Comparison of ENCODE assay signal across 8 mouse cellular contexts in the genomic region with DNA sequence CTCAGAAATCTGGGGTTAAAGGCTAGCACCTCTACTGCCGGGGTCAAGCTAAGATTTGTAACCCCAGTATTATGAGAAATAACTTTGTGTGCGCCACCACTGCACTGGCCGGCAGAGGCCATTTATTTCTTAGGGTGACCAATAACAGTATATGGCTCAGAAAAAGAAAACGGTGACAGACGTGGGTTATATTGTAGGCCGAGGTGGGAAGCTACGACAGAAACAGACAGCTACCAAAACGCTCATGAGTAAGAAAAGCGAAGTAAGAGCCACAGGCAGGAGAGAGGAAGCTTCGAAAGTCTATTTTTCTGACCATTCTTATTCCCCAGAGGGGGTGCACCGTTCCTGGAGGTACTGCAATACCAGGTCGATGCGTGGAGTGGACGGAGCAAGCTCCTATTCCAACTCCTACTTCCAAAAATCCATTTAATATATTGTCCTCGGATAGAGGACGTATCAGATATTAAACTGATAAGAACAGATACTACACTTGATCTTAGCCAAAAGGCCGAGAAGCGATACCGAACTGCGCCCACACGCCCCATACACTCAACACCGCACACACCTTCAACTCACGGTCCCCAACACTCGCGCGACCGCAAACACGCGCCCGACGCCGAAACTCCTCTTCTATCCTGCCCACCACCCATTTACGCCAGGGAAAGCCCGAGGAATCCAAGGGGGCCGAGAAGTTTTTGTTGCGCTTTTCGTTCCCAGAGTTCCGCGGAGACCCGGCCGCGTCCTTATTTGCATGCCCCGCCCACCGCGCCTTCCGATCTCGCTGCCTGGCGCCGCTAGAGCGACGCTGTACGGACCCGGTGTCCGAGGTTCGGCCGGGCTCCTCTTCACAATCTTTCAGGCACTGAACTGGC. TPM values are rescaled to one million over a fixed set of nuclear protein-coding genes. Genes with fewer than 3 reads are reported as not detected.
DNase-seq lines count a peak whose midpoint lies in the region; ATAC-seq and TF ChIP-seq lines count a peak whose summit lies in the region.
"Not testable (repeated sequence)": the region's sequence is repeated elsewhere in the genome, so short reads cannot be mapped to it uniquely, and the experiment has no call there.

No protein-coding gene starts in this region.

- peak overlapping the region; percentile 62 for H3K4me2 ChIP-seq in heart, embryonic 13.5 days
- H3K4me2 ChIP-seq in kidney, embryonic 16.5 days (replicated peaks; ENCODE audit: low read depth, low read length): peak overlapping the region; percentile 47
- peak overlapping the region; percentile 36 for H3K4me2 ChIP-seq in midbrain, postnatal 0 days (ENCODE audit: low read depth, low read length, poor library complexity, severe bottlenecking)

- not testable (repeated sequence) for H3K36me3 ChIP-seq in heart, embryonic 13.5 days; kidney, embryonic 16.5 days (ENCODE audit: insufficient read depth, low read length); liver, adult 2 months (ENCODE audit: control insufficient read depth, insufficient read depth, low read length); midbrain, postnatal 0 days (ENCODE audit: insufficient read depth, low read length)

- peak overlapping the region; percentile 91 for H3K27ac ChIP-seq in heart, embryonic 13.5 days (replicated peaks)
- peak overlapping the region; percentile 90 for H3K27ac ChIP-seq in kidney, embryonic 16.5 days (ENCODE audit: low read length)
- H3K27ac ChIP-seq in liver, adult 2 months (replicated peaks; ENCODE audit: insufficient read depth, low read depth, low read length): peak overlapping the region; percentile 91
- peak overlapping the region; percentile 87 for H3K27ac ChIP-seq in midbrain, postnatal 0 days (ENCODE audit: low read depth, low read length)

- H3K4me3 ChIP-seq in heart, embryonic 13.5 days: peak overlapping the region; percentile 46
- peak overlapping the region; percentile 35 for H3K4me3 ChIP-seq in kidney, embryonic 16.5 days (ENCODE audit: low read length)
- H3K4me3 ChIP-seq in liver, adult 2 months (ENCODE audit: insufficient read depth, low read depth, low read length): peak overlapping the region; percentile 48
- peak overlapping the region; percentile 16; the same call in 1 of the 2 replicates for H3K4me3 ChIP-seq in midbrain, postnatal 0 days (ENCODE audit: low read depth, low read length)

- H3K9ac ChIP-seq in heart, embryonic 13.5 days: peak overlapping the region; percentile 81
- H3K9ac ChIP-seq in kidney, embryonic 16.5 days (replicated peaks; ENCODE audit: low read length): peak overlapping the region; percentile 61
- peak overlapping the region; percentile 88 for H3K9ac ChIP-seq in liver, adult 2 months (ENCODE audit: low read depth, low read length)
- peak overlapping the region; percentile 46; the same call in 1 of the 2 replicates for H3K9ac ChIP-seq in midbrain, postnatal 0 days (replicated peaks; ENCODE audit: low read length, poor library complexity, severe bottlenecking)

- H3K4me1 ChIP-seq in heart, embryonic 13.5 days: peaks cover 15% of the 10 kb centered on the region
- H3K4me1 ChIP-seq in kidney, embryonic 16.5 days (ENCODE audit: insufficient read depth, low read length); liver, adult 2 months (ENCODE audit: control insufficient read depth, insufficient read depth, low read length); midbrain, postnatal 0 days (ENCODE audit: insufficient read depth, low read length): not testable (repeated sequence)

- DNase-seq in 3134 (ENCODE audit: extremely low read depth, insufficient read length, low spot score): peak; percentile 88
- peak; percentile 61 for DNase-seq in c-Kit-positive CD71-negative TER-119-negative erythroid progenitor cells, embryonic 14.5 days (ENCODE audit: low read depth)
- DNase-seq in fibroblast of lung, adult 2 months (ENCODE audit: low read depth): peak; percentile 70
- peak; percentile 90 for DNase-seq in liver, adult 2 months (ENCODE audit: extremely low read depth, low read depth, low spot score)
- peak; percentile 83 for DNase-seq in midbrain, postnatal 0 days (ENCODE audit: low spot score)
- peak; percentile 73 to 76 for DNase-seq in spleen, postnatal 10 days (ENCODE audit: low spot score in 2 of 2)

- not testable (repeated sequence) for H3K9me3 ChIP-seq in heart, embryonic 13.5 days; kidney, embryonic 16.5 days (ENCODE audit: low read length); midbrain, postnatal 0 days (ENCODE audit: low read length)

- WGBS in heart, embryonic 13.5 days: under 1% methylated on average over 45 of the region's 56 CpGs
- under 1% methylated on average over 43 of the region's 56 CpGs for WGBS in kidney, embryonic 16.5 days
- under 1% methylated on average over 44 of the region's 56 CpGs for WGBS in liver, adult 2 months
- under 1% methylated on average over 42 of the region's 56 CpGs for WGBS in midbrain, postnatal 0 days

- not testable (repeated sequence) for TF ChIP-seq CTCF in liver, adult 2 months (IDR thresholded peaks at IDR 0.05; ENCODE audit: low read depth, low read length)
- peak; percentile 11; the same call in 1 of the 2 replicates for TF ChIP-seq CTCF in midbrain, postnatal 0 days (IDR thresholded peaks at IDR 0.05)

- ATAC-seq in heart, embryonic 13.5 days (ENCODE audit: extremely low read depth, insufficient number of reproducible peaks, low FRiP score, low TSS enrichment): peak; percentile 67
- ATAC-seq in kidney, embryonic 16.5 days (ENCODE audit: low FRiP score, low TSS enrichment): peak; percentile 87
- peak; percentile 83 for ATAC-seq in midbrain, postnatal 0 days (ENCODE audit: low FRiP score)

- H3K79me2 ChIP-seq in liver, adult 2 months (ENCODE audit: control insufficient read depth, insufficient read depth, low read length): not testable (repeated sequence)

- peak; percentile 35; the same call in 1 of the 2 replicates for TF ChIP-seq POLR2A in liver, adult 2 months (IDR thresholded peaks at IDR 0.05; ENCODE audit: extremely low read depth, insufficient read depth, low read length)

- H3K27me3 ChIP-seq in heart, embryonic 13.5 days (replicated peaks); kidney, embryonic 16.5 days (ENCODE audit: insufficient read depth, low read length); liver, adult 2 months (ENCODE audit: control insufficient read depth, insufficient read depth, low read length); midbrain, postnatal 0 days (ENCODE audit: insufficient read depth, low read length): not testable (repeated sequence)

RNA-seq across cellular contexts. Expression of a gene that starts 18.7 kb away (rescaled TPM):
- polyA plus RNA-seq in heart, embryonic 13.5 days (2015; fragmentation: Nextera tagmentation; extraction: Ambion mirVana): 31.8 and 37.0 TPM in 2 replicates
- polyA plus RNA-seq in kidney, embryonic 16.5 days (2015; fragmentation: Nextera tagmentation; extraction: Ambion mirVana): 41.7 and 43.1 TPM in 2 replicates
- 10.3 and 12.9 TPM in 2 replicates for total RNA-seq in liver, adult 2 months (2014; rRNA removed)
- 12.1 and 12.4 TPM in 2 replicates for polyA plus RNA-seq in liver, adult 2 months (2012; rRNA removed)
- 2.8 and 3.6 TPM in 2 replicates for total RNA-seq in midbrain, postnatal 0 days (2014; rRNA removed)
- polyA plus RNA-seq in midbrain, postnatal 0 days (2015; fragmentation: Nextera tagmentation; extraction: Ambion mirVana): 8.3 and 9.2 TPM in 2 replicates

RNA-seq across cellular contexts. Expression of a gene that starts 19.7 kb away (rescaled TPM):
- polyA plus RNA-seq in heart, embryonic 13.5 days (2015; fragmentation: Nextera tagmentation; extraction: Ambion mirVana): 8.7 and 9.1 TPM in 2 replicates
- polyA plus RNA-seq in kidney, embryonic 16.5 days (2015; fragmentation: Nextera tagmentation; extraction: Ambion mirVana): 5.1 and 6.4 TPM in 2 replicates
- total RNA-seq in liver, adult 2 months (2014; rRNA removed): 55.4 and 87.9 TPM in 2 replicates
- 21.0 and 22.4 TPM in 2 replicates for polyA plus RNA-seq in liver, adult 2 months (2012; rRNA removed)
- total RNA-seq in midbrain, postnatal 0 days (2014; rRNA removed): 4.5 and 6.9 TPM in 2 replicates
- polyA plus RNA-seq in midbrain, postnatal 0 days (2015; fragmentation: Nextera tagmentation; extraction: Ambion mirVana): 5.7 and 7.1 TPM in 2 replicates

RNA-seq across cellular contexts. Expression of a gene that starts 46.6 kb away (rescaled TPM):
- polyA plus RNA-seq in heart, embryonic 13.5 days (2015; fragmentation: Nextera tagmentation; extraction: Ambion mirVana): not detected in 2 replicates
- polyA plus RNA-seq in kidney, embryonic 16.5 days (2015; fragmentation: Nextera tagmentation; extraction: Ambion mirVana): not detected in 2 replicates
- total RNA-seq in liver, adult 2 months (2014; rRNA removed): not detected in 2 replicates
- not detected in 2 replicates for polyA plus RNA-seq in liver, adult 2 months (2012; rRNA removed)
- not detected in 2 replicates for total RNA-seq in midbrain, postnatal 0 days (2014; rRNA removed)
- not detected in 2 replicates for polyA plus RNA-seq in midbrain, postnatal 0 days (2015; fragmentation: Nextera tagmentation; extraction: Ambion mirVana)

Comparison
In these comparisons a context has a peak if more than half of its experiments do, and no peak if none do; other contexts are left out.
1. Peak in every context shown above with its lines: DNase-seq, ATAC-seq, H3K4me3 ChIP-seq and H3K27ac ChIP-seq.